Mouse (Mus musculus): Measurements from ENCODE around the gene Gja4.

DNA sequence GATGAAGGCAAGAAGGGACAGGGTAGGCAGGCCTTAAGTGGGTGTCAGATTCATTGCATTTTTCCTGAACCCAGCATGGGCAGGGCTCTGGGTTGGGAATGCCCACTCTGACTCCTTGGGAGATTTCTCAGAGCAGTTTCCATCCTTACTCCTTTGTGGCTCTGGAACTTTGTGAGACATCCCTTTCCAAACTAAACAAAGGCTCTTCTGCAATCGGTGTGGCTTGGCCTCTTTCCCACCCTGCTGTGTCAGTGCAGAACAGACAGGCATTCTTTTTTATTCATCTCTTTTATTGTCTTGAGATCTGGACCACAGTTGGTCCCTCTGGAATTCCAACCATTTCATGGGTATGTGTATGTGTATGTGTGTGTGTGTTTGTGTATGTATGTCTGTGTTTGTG lies 38.8 kb upstream of the Gja4 start:
- TF ChIP-seq POLR2A (IDR thresholded peaks at IDR 0.05; ENCODE audit: low read depth, low read length) (no peak), CTCF (IDR thresholded peaks at IDR 0.05; ENCODE audit: borderline replicate concordance, insufficient read depth, low read length) (no peak)

Measured in embryonic fibroblast, embryonic 13.5 days (primary cell).